Mouse (Mus musculus) testis, adult 2 months (tissue): ENCODE data around the gene Dynll2.

Source experiments
- CTCF ChIP-seq: fragments of 200-500 bp; IDR thresholded peaks from 2 replicates; pipeline ENCODE4 v1.5.1; 2012; ENCODE audit warnings: low read depth, mild to moderate bottlenecking, inconsistent platforms, low read length, moderate library complexity; ENCODE audit not compliant: control insufficient read depth, insufficient read depth, insufficient replicate concordance
- POLR2A ChIP-seq: fragments of 200-500 bp; IDR thresholded peaks from 2 replicates; pipeline ENCODE4 v1.6.1; 2012; ENCODE audit warnings: low read depth, mild to moderate bottlenecking, inconsistent platforms, low read length, moderate library complexity; ENCODE audit not compliant: control insufficient read depth

DNA sequence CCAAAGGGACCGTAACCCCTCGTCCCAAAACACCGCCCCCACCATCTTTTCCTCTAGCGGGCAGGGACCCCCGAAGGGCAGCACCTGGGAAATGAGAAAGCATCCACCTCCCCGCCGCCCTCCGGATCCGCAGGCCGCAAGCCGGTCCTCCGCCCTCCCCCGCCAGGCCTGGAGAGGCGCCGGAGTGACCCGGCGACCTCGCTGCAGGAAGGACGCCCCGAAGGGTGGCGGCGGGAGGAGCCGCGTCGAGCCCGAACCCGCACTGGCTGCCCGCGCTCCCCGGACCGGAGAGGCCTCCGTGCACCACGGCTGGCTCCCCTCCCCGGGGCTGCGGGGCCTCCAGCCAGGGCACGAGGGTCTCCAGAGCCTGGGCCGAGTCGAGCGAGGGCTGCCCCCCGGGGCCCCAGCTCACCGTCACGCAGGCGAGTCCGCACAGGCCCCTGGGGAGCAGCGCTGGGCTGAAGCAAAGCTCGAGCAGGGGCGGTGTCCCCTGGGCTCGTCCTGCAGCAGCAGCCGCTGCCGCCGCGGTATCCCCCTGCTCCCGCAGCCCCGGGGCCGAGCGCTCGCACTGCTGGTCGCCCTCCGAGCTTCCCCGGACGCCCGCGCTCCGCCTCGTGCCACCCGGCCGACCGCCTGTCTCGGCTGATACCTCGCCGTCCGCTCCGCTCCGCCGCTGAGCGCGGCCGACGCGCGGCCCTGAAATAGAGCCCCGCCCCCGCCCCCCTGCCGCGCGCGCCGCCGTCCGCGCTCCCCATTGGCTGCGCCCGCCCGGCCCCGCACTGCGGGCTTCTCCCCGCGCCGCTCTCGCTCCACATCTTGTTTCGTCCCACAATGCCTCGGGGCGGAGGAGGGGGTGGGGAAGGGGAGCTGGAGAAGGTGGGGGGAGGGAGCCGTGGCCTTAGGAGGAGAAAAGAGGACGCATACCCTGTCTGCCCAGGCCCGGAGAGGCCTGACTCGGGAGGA is at the start of gene Dynll2:
- TF ChIP-seq CTCF (no peak), POLR2A (peak; percentile 91)
